Mouse (Mus musculus): Measurements from ENCODE around the gene Hirip3.

DNA sequence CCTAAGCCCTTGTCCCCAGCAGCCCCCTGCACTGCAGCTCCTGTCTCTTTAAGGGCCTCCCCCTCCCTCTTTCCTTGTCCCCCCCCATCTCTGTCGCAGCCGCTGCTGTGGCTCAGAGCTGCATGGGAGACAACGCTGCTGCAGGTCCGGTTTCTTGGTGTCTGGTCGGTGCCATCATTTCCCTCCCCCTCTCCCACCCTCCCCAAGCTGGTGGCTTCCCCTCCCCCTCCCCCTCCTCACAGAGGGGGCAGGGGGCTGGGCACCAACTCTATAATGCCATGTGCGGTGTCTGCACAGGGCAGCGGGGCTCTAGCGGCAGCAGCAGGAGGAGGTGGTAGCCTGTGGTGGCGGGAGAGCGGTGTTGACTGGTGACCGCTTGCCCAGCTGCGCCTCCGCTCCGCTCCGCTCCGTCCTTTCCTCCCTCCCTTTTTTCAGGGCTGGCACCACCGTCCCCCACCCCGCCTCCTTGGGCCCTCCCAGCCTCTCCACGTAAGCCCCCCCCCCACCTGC is 38.5 kb upstream of the Hirip3 start:
- TF ChIP-seq TAL1 (IDR thresholded peaks at IDR 0.05; ENCODE audit: low read length): no peak
- TF ChIP-seq GATA1 (IDR thresholded peaks at IDR 0.05; ENCODE audit: low read length): no peak

Measured in erythroblast, embryonic 14.5 days (primary cell).